Mouse (Mus musculus): ENCODE measurements at regions not wholly inside any gene's neighbourhood (a gene's known extent, or its start where the extent isn't known, plus 50 kb on each side); places are given as distances from the start of the nearest gene placed in this dataset.
A peak's percentile ranks its signal among the peaks of the same experiment; 100 is the strongest.

GRCm38 (mm10) chr14:68345527-68345926 lies 948.6 kb downstream of the Synb start:
- Histone ChIP-seq H3K9me3 (no peaks in the 10 kb centered on the region), H3K27ac (no peak overlapping the region), H3K4me2 (no peak overlapping the region), H3K27me3 (no peaks in the 10 kb centered on the region), H3K9ac (no peak overlapping the region), H3K4me3 (no peak overlapping the region), H3K4me1 (no peaks in the 10 kb centered on the region), H3K36me3 (no peaks in the 10 kb centered on the region)
- no peak for ATAC-seq (ENCODE audit: insufficient number of reproducible peaks, insufficient read depth, low FRiP score, low TSS enrichment, low read depth)
- 59% methylated on average over 4 of the region's 4 CpGs for WGBS

DNA sequence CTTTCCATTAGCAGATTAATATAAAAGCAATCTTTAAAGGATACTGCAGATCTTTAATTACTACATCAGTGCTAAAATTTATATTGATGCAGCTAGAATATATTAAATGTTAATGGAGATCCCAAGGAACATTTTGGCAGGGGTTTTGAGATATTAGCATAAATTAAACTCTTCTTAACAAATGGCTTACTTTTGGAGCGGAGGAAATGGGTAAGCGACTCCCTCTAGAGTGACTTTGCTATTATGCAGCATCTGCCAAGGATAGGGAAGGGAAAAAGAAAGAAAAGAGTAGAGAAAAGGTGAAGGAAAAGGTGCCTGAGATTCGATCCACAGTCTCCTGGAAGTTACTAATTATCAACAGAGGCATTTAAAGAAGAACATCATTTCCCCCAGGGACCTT lies 949.4 kb downstream of the Synb start:
- Histone ChIP-seq H3K4me1 (no peaks in the 10 kb centered on the region), H3K9ac (no peak overlapping the region), H3K36me3 (no peaks in the 10 kb centered on the region), H3K4me3 (no peak overlapping the region), H3K9me3 (no peaks in the 10 kb centered on the region), H3K4me2 (no peak overlapping the region), H3K27ac (no peak overlapping the region), H3K27me3 (no peaks in the 10 kb centered on the region)
- ATAC-seq (ENCODE audit: insufficient number of reproducible peaks, insufficient read depth, low FRiP score, low TSS enrichment, low read depth), result no peak
- WGBS, result 61% methylated on average over 3 of the region's 3 CpGs

GRCm38 (mm10) chr14:68338440-68338839 lies 955.7 kb downstream of the Synb start:
- H3K9me3 ChIP-seq, result no peaks in the 10 kb centered on the region
- H3K4me2 ChIP-seq, result no peak overlapping the region
- peaks cover 3% of the 10 kb centered on the region; the same call in 1 of the 2 replicates for H3K27me3 ChIP-seq
- 26% methylated on average over 5 of the region's 5 CpGs for WGBS
- no peak overlapping the region for H3K9ac ChIP-seq
- H3K27ac ChIP-seq, result no peak overlapping the region
- H3K36me3 ChIP-seq, result no peaks in the 10 kb centered on the region
- no peak for ATAC-seq (ENCODE audit: insufficient number of reproducible peaks, insufficient read depth, low FRiP score, low TSS enrichment, low read depth)
- no peak overlapping the region for H3K4me3 ChIP-seq
- peaks cover 24% of the 10 kb centered on the region for H3K4me1 ChIP-seq

GRCm38 (mm10) chr14:68325061-68325460 lies 969.0 kb downstream of the Synb start:
- 89% methylated on average over 1 of the region's 1 CpGs for WGBS
- ATAC-seq (ENCODE audit: insufficient number of reproducible peaks, insufficient read depth, low FRiP score, low TSS enrichment, low read depth), result no peak
- H3K9me3 ChIP-seq, result no peaks in the 10 kb centered on the region
- no peak overlapping the region for H3K4me3 ChIP-seq
- no peak overlapping the region for H3K27ac ChIP-seq
- H3K36me3 ChIP-seq, result no peaks in the 10 kb centered on the region
- H3K4me1 ChIP-seq, result no peaks in the 10 kb centered on the region
- H3K4me2 ChIP-seq, result no peak overlapping the region
- H3K27me3 ChIP-seq, result no peaks in the 10 kb centered on the region
- no peak overlapping the region for H3K9ac ChIP-seq

DNA sequence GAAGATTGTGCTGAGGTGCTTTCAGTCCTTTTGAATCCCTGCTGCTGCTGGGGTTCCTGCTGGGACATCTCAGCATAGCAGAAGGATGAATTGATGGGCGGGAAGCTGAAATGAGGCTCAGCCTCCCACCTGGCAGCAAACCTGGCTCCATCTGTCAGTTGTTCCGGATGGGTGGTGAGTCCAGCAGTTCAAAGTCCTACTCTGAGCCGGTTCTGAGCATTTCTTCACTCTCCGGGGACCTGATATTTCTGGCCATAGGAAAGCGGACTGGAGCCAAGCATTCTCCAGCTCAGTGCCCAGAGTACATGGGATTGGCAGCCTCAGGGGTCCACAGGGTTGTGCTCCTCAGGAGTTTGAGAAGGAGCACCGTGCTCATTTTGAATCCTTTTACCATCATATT lies 971.1 kb downstream of the Synb start:
- WGBS, result 66% methylated on average over 6 of the region's 6 CpGs
- H3K36me3 ChIP-seq, result no peaks in the 10 kb centered on the region
- no peak for ATAC-seq (ENCODE audit: insufficient number of reproducible peaks, insufficient read depth, low FRiP score, low TSS enrichment, low read depth)
- no peak overlapping the region for H3K27ac ChIP-seq
- no peak overlapping the region for H3K9ac ChIP-seq
- no peak overlapping the region for H3K4me2 ChIP-seq
- no peaks in the 10 kb centered on the region for H3K27me3 ChIP-seq
- H3K9me3 ChIP-seq, result no peaks in the 10 kb centered on the region
- no peaks in the 10 kb centered on the region for H3K4me1 ChIP-seq
- H3K4me3 ChIP-seq, result no peak overlapping the region

DNA sequence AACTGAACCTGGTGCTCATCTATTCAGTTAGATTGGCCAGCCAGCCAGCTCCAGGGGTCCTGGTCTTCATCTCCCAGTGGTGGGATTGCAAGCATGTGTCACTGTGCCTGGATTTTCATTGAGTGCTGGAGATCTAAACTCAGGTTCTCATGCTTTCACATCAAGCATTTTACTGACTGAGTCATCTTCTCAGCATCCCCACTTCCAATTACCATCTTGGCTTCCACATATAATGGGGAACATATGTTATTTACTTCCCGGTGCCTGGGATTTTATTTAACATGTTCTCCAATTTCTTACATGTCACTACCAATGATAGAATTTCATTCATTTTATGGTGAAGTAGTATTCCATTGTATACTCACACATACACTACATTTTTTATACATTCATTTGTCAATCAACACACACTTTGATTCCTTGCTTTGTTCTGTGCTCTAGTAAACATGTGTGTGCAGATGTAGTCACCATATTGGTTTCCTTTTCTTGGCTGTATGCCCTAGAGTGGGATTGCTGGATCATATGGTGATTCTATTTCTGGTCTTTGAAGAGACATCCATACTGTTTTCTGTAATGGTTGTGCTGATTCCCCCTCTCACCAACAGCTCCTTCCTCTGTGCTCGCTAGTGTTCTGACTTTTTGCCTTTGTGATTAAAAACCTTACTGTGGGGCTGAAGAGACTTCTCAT lies 986.0 kb downstream of the Synb start:
- Histone ChIP-seq H3K4me2 (no peak overlapping the region), H3K4me3 (no peak overlapping the region), H3K27ac (peak overlapping the region; percentile 55; the same call in 1 of the 2 replicates), H3K9ac (no peak overlapping the region), H3K27me3 (no peaks in the 10 kb centered on the region), H3K4me1 (peaks cover 3% of the 10 kb centered on the region), H3K9me3 (no peaks in the 10 kb centered on the region), H3K36me3 (no peaks in the 10 kb centered on the region)
- no peak for ATAC-seq (ENCODE audit: insufficient number of reproducible peaks, insufficient read depth, low FRiP score, low TSS enrichment, low read depth)
- 50% methylated on average over 2 of the region's 2 CpGs for whole genome bisulfite sequencing

- no peaks in the 10 kb centered on the region for H3K27me3 ChIP-seq
- H3K9me3 ChIP-seq, result no peaks in the 10 kb centered on the region
- H3K4me2 ChIP-seq, result no peak overlapping the region
- no peaks in the 10 kb centered on the region for H3K36me3 ChIP-seq
- WGBS, result 89% methylated on average over 8 of the region's 8 CpGs
- no peak overlapping the region for H3K9ac ChIP-seq
- no peak overlapping the region for H3K27ac ChIP-seq
- no peak for ATAC-seq (ENCODE audit: insufficient number of reproducible peaks, insufficient read depth, low FRiP score, low TSS enrichment, low read depth)
- peaks cover 3% of the 10 kb centered on the region for H3K4me1 ChIP-seq
- no peak overlapping the region for H3K4me3 ChIP-seq
Observed at GRCm38 (mm10) chr14:68305166-68305565, 988.9 kb downstream of the Synb start.

DNA sequence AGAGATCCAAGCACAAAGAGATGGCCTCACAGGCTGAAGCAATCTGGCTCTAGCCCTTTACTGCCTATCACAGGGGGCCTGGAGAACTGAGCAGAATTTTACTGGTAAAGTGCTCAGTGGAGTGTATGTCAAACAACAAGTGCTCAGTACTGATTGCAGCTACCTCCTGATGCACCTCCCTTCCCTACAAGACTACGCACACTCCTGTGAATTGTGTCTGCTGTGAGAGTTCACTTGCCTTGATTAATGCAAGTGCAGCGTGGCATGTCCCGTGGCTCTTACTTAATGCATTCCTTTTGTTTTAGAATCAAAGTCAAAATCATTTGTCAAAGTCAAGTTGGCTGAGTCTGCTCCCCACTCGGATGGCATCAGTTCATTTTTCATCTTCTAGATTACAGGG lies 992.4 kb downstream of the Synb start:
- no peak for ATAC-seq (ENCODE audit: insufficient number of reproducible peaks, insufficient read depth, low FRiP score, low TSS enrichment, low read depth)
- no peak overlapping the region for H3K27ac ChIP-seq
- no peaks in the 10 kb centered on the region; the same call in 1 of the 2 replicates for H3K27me3 ChIP-seq
- no peaks in the 10 kb centered on the region for H3K9me3 ChIP-seq
- H3K4me3 ChIP-seq, result no peak overlapping the region
- H3K9ac ChIP-seq, result no peak overlapping the region
- no peaks in the 10 kb centered on the region for H3K36me3 ChIP-seq
- H3K4me2 ChIP-seq, result no peak overlapping the region
- H3K4me1 ChIP-seq, result no peaks in the 10 kb centered on the region
- 51% methylated on average over 4 of the region's 4 CpGs for WGBS

- no peak for ATAC-seq (ENCODE audit: insufficient number of reproducible peaks, insufficient read depth, low FRiP score, low TSS enrichment, low read depth)
- Histone ChIP-seq H3K27ac (no peak overlapping the region), H3K4me3 (no peak overlapping the region), H3K27me3 (no peaks in the 10 kb centered on the region), H3K9ac (no peak overlapping the region), H3K36me3 (no peaks in the 10 kb centered on the region), H3K4me1 (no peaks in the 10 kb centered on the region), H3K4me2 (no peak overlapping the region), H3K9me3 (no peaks in the 10 kb centered on the region)
- WGBS, result 75% methylated on average over 3 of the region's 3 CpGs
Observed at GRCm38 (mm10) chr14:68285546-68285945, 1008.6 kb downstream of the Synb start.

- H3K9me3 ChIP-seq, result no peaks in the 10 kb centered on the region
- H3K36me3 ChIP-seq, result no peaks in the 10 kb centered on the region
- ATAC-seq (ENCODE audit: insufficient number of reproducible peaks, insufficient read depth, low FRiP score, low TSS enrichment, low read depth), result no peak
- 45% methylated on average over 3 of the region's 3 CpGs for WGBS
- H3K4me2 ChIP-seq, result no peak overlapping the region
- H3K4me3 ChIP-seq, result no peak overlapping the region
- no peak overlapping the region for H3K9ac ChIP-seq
- H3K4me1 ChIP-seq, result peaks cover 8% of the 10 kb centered on the region; the same call in 1 of the 2 replicates
- H3K27me3 ChIP-seq, result no peaks in the 10 kb centered on the region
- H3K27ac ChIP-seq, result no peak overlapping the region
Observed at GRCm38 (mm10) chr14:68261436-68261835, 1032.7 kb downstream of the Synb start.

- no peak for ATAC-seq (ENCODE audit: insufficient number of reproducible peaks, insufficient read depth, low FRiP score, low TSS enrichment, low read depth)
- no peak overlapping the region for H3K27ac ChIP-seq
- WGBS, result 80% methylated on average over 2 of the region's 2 CpGs
- H3K9me3 ChIP-seq, result 0 out of 2 replicates have a peak, but pooled peaks cover 3% of the 10 kb centered on the region
- H3K4me3 ChIP-seq, result no peak overlapping the region
- H3K36me3 ChIP-seq, result no peaks in the 10 kb centered on the region
- no peaks in the 10 kb centered on the region for H3K4me1 ChIP-seq
- H3K27me3 ChIP-seq, result no peaks in the 10 kb centered on the region
- no peak overlapping the region for H3K4me2 ChIP-seq
- H3K9ac ChIP-seq, result no peak overlapping the region
Observed at GRCm38 (mm10) chr14:68246966-68247365, 1047.1 kb downstream of the Synb start.

GRCm38 (mm10) chr14:68240146-68240545 lies 1054.0 kb downstream of the Synb start:
- Histone ChIP-seq H3K27ac (no peak overlapping the region), H3K4me3 (no peak overlapping the region), H3K9ac (no peak overlapping the region), H3K4me1 (no peaks in the 10 kb centered on the region), H3K27me3 (no peaks in the 10 kb centered on the region), H3K36me3 (no peaks in the 10 kb centered on the region), H3K9me3 (0 out of 2 replicates have a peak, but pooled peaks cover 3% of the 10 kb centered on the region), H3K4me2 (no peak overlapping the region)
- WGBS, result 85% methylated on average over 7 of the region's 7 CpGs
- ATAC-seq (ENCODE audit: insufficient number of reproducible peaks, insufficient read depth, low FRiP score, low TSS enrichment, low read depth), result no peak

All from embryonic facial prominence, embryonic 13.5 days (tissue).